Mouse (Mus musculus): Measurements from ENCODE around the gene Podxl.

DNA sequence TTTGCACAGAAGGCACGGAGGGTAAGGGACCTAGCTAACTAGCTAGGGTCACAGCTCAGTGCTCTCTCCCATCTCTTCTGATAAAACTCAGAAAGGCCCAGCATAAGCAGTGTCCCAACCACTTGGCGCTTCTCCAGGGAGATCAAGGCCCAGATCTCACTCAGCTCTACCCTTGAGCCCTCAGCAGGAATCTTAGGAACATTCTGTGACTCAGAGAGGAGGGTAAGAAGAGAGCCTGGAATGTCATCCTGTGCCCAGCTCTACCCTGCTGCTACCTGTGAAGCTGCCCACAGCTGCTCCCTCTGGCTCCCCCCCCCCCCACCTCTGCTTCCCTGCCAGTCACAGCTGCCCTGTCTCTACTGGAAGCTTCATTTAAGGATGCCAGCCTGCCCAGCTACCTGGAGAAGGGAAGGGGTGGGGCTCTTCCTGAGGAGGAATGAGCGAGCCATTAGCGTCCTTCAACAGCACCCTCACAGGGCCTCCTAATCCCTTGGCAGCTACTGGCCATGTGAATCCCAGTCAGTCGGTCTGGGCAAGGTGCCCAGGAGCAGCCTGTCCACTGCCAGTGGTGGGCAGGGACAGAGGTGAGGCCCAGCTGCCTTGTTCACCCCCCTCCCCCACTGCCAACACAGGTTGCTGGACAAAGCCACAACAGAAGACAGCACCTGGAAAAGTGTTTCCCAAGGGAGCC is 14.3 kb downstream of the Podxl start:
- TF ChIP-seq CTCF (IDR thresholded peaks at IDR 0.05), result no peak
- 0 out of 2 replicates have a peak, but pooled peaks have one; percentile 49 for TF ChIP-seq EP300 (IDR thresholded peaks at IDR 0.05; ENCODE audit: insufficient read depth, low read depth, low read length)

Measured in heart, adult 2 months (tissue).